ENCODE assay signal across 25 mouse cellular contexts in the genomic region with DNA sequence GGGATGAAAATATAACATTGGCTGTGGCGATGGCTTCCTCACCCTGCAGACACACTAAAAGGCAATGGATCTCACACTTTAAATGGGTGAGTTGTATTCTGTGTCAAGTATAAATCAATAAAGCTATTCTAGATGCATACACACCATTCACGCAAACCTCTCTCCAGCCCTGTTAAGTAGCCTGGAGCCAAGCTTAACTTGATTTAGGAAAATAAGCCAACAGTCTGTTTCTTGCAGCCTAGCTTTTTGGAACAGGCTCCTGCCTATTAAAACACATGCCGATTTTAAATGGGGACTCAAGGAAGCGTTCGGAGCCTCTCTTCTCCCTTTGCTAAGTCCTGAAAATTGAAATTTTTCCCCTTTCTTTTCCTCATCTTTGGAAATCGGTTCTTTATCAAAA.
DNase-seq lines count a peak whose midpoint lies in the region; ATAC-seq and TF ChIP-seq lines count a peak whose summit lies in the region.
"Had no signal": no experiment of that assay in that cellular context is flagged by ENCODE, and none has a peak within 500 bp of the region (broad histone marks: within the 10 kb centered on the region; RNA-seq: fewer than 3 reads in every experiment).

No protein-coding gene starts in this region.

- intact Hi-C loops in left cerebral cortex, adult 2 months (cut with DNase I): no loop called here

- no peak for TF ChIP-seq CTCF in left cerebral cortex, adult 2 months (IDR thresholded peaks at IDR 0.05)

- no peaks in the 10 kb centered on the region for H3K27me3 ChIP-seq in forebrain, embryonic 15.5 days
- no peaks in the 10 kb centered on the region for H3K27me3 ChIP-seq in forebrain, embryonic 11.5 days (ENCODE audit: control insufficient read depth, insufficient read depth, low read length)
- no peaks in the 10 kb centered on the region for H3K27me3 ChIP-seq in kidney, embryonic 14.5 days (ENCODE audit: control insufficient read depth, insufficient read depth, low read length)
- H3K27me3 ChIP-seq: embryonic facial prominence, embryonic 15.5 days; heart, embryonic 12.5 days; hindbrain, embryonic 12.5 days; liver, embryonic 15.5 days; lung, embryonic 15.5 days; neural tube, embryonic 12.5 days had no signal

- H3K9ac ChIP-seq in forebrain, embryonic 15.5 days (replicated peaks): no peak overlapping the region
- no peak overlapping the region for H3K9ac ChIP-seq in forebrain, embryonic 11.5 days (ENCODE audit: low read length)
- H3K9ac ChIP-seq in kidney, embryonic 14.5 days (ENCODE audit: low read depth, low read length): no peak overlapping the region
- H3K9ac ChIP-seq: embryonic facial prominence, embryonic 15.5 days; heart, embryonic 12.5 days; hindbrain, embryonic 12.5 days; liver, embryonic 15.5 days; lung, embryonic 15.5 days; neural tube, embryonic 12.5 days had no signal

- DNase-seq in forebrain, embryonic 11.5 days (ENCODE audit: low spot score): no peak
- DNase-seq in left cerebral cortex, adult 2 months (ENCODE audit: extremely low spot score in 1 of 2, low spot score in 2 of 2): no peak
- no peak for DNase-seq in left cerebral cortex, adult 18-20 months (ENCODE audit: low spot score in 2 of 2)
- peak; percentile 72 for DNase-seq in brain, adult 2 months (ENCODE audit: low read depth, low spot score)
- peak; percentile 52 for DNase-seq in brain, embryonic 18.5 days (ENCODE audit: low read depth, low spot score)
- DNase-seq: adrenal gland, adult 8-10 months; gastrocnemius, postnatal 14 days; heart, adult 18-20 months; heart, postnatal 10 days; kidney, postnatal 4 days; liver; lung, postnatal 36 days; retina, postnatal 1 day; right cerebral cortex, postnatal 25 days had no signal

- no peaks in the 10 kb centered on the region for H3K9me3 ChIP-seq in forebrain, embryonic 15.5 days
- H3K9me3 ChIP-seq in forebrain, embryonic 11.5 days (ENCODE audit: control insufficient read depth, low read length): no peaks in the 10 kb centered on the region
- H3K9me3 ChIP-seq in kidney, embryonic 14.5 days (ENCODE audit: control insufficient read depth, low read length): no peaks in the 10 kb centered on the region
- H3K9me3 ChIP-seq: embryonic facial prominence, embryonic 15.5 days; heart, embryonic 12.5 days; hindbrain, embryonic 12.5 days; limb, embryonic 10.5 days; liver, embryonic 15.5 days; lung, embryonic 15.5 days; neural tube, embryonic 12.5 days had no signal

- H3K36me3 ChIP-seq in forebrain, embryonic 15.5 days: no peaks in the 10 kb centered on the region
- no peaks in the 10 kb centered on the region for H3K36me3 ChIP-seq in forebrain, embryonic 11.5 days (ENCODE audit: control insufficient read depth, insufficient read depth, low read length)
- H3K36me3 ChIP-seq in kidney, embryonic 14.5 days (ENCODE audit: control insufficient read depth, insufficient read depth, low read length): no peaks in the 10 kb centered on the region
- H3K36me3 ChIP-seq: embryonic facial prominence, embryonic 15.5 days; heart, embryonic 12.5 days; hindbrain, embryonic 12.5 days; limb, embryonic 10.5 days; liver, embryonic 15.5 days; lung, embryonic 15.5 days; neural tube, embryonic 12.5 days had no signal

- H3K4me3 ChIP-seq in forebrain, embryonic 15.5 days: no peak overlapping the region
- no peak overlapping the region for H3K4me3 ChIP-seq in forebrain, embryonic 11.5 days (ENCODE audit: low read depth, low read length)
- H3K4me3 ChIP-seq in left cerebral cortex, adult 2 months: no peak overlapping the region
- no peak overlapping the region for H3K4me3 ChIP-seq in kidney, embryonic 14.5 days (ENCODE audit: low read length)
- H3K4me3 ChIP-seq: embryonic facial prominence, embryonic 15.5 days; heart, embryonic 12.5 days; hindbrain, embryonic 12.5 days; limb, embryonic 10.5 days; liver, embryonic 15.5 days; lung, embryonic 15.5 days; neural tube, embryonic 12.5 days had no signal

- peaks cover 31% of the 10 kb centered on the region for H3K4me1 ChIP-seq in forebrain, embryonic 15.5 days
- no peaks in the 10 kb centered on the region for H3K4me1 ChIP-seq in forebrain, embryonic 11.5 days (replicated peaks; ENCODE audit: control insufficient read depth, insufficient read depth, low read length)
- H3K4me1 ChIP-seq in kidney, embryonic 14.5 days (ENCODE audit: control insufficient read depth, insufficient read depth, low read length): peaks cover 10% of the 10 kb centered on the region; the same call in 1 of the 2 replicates
- H3K4me1 ChIP-seq: embryonic facial prominence, embryonic 15.5 days; heart, embryonic 12.5 days; hindbrain, embryonic 12.5 days; liver, embryonic 15.5 days; lung, embryonic 15.5 days; neural tube, embryonic 12.5 days had no signal

- H3K4me2 ChIP-seq in forebrain, embryonic 15.5 days (replicated peaks): peak overlapping the region; percentile 12; the same call in 1 of the 2 replicates
- H3K4me2 ChIP-seq in forebrain, embryonic 11.5 days (ENCODE audit: low read depth, low read length, severe bottlenecking): no peak overlapping the region
- H3K4me2 ChIP-seq in kidney, embryonic 14.5 days (replicated peaks; ENCODE audit: low read depth, low read length): no peak overlapping the region
- H3K4me2 ChIP-seq: embryonic facial prominence, embryonic 15.5 days; heart, embryonic 12.5 days; hindbrain, embryonic 12.5 days; liver, embryonic 15.5 days; lung, embryonic 15.5 days; neural tube, embryonic 12.5 days had no signal

- ATAC-seq in forebrain, embryonic 15.5 days (replicated peaks): peak; percentile 59
- ATAC-seq in forebrain, embryonic 11.5 days (replicated peaks; ENCODE audit: low FRiP score): no peak
- ATAC-seq in kidney, embryonic 14.5 days (ENCODE audit: low FRiP score, low TSS enrichment): no peak
- ATAC-seq: activated CD4-positive, CD25-positive, alpha-beta regulatory T cell, adult 4 months; intestine, embryonic 16.5 days had no signal

- 64% methylated on average over 6 of the region's 6 CpGs for WGBS in forebrain, embryonic 15.5 days
- WGBS in forebrain, embryonic 11.5 days: 85% methylated on average over 6 of the region's 6 CpGs
- WGBS in kidney, embryonic 14.5 days: 94% methylated on average over 6 of the region's 6 CpGs

- peak overlapping the region; percentile 70 for H3K27ac ChIP-seq in forebrain, embryonic 15.5 days (replicated peaks)
- H3K27ac ChIP-seq in forebrain, embryonic 11.5 days (ENCODE audit: low read depth, low read length): no peak overlapping the region
- peak overlapping the region; percentile 92 for H3K27ac ChIP-seq in left cerebral cortex, adult 2 months
- H3K27ac ChIP-seq in kidney, embryonic 14.5 days (ENCODE audit: low read depth, low read length): no peak overlapping the region
- H3K27ac ChIP-seq: embryonic facial prominence, embryonic 15.5 days; hindbrain, embryonic 12.5 days; limb, embryonic 10.5 days; liver, embryonic 15.5 days; lung, embryonic 15.5 days; neural tube, embryonic 12.5 days had no signal

Comparison
In these comparisons a context has a peak if more than half of its experiments do, and no peak if none do; other contexts are left out.
1. H3K27ac ChIP-seq: peak in forebrain, embryonic 15.5 days (single experiment) and left cerebral cortex, adult 2 months (single experiment); none in forebrain, embryonic 11.5 days (single experiment) and kidney, embryonic 14.5 days (single experiment).
2. DNase-seq: peak in brain, adult 2 months (single experiment) and brain, embryonic 18.5 days (single experiment); none in forebrain, embryonic 11.5 days (single experiment), left cerebral cortex, adult 2 months (0 of 2) and left cerebral cortex, adult 18-20 months (0 of 2).